Mouse (Mus musculus): ENCODE results near the gene Fastk.
"Not testable (repeated sequence)": the region's sequence is repeated elsewhere in the genome, so short reads cannot be mapped to it uniquely, and the experiment has no call there.

Fastk gene

DNA sequence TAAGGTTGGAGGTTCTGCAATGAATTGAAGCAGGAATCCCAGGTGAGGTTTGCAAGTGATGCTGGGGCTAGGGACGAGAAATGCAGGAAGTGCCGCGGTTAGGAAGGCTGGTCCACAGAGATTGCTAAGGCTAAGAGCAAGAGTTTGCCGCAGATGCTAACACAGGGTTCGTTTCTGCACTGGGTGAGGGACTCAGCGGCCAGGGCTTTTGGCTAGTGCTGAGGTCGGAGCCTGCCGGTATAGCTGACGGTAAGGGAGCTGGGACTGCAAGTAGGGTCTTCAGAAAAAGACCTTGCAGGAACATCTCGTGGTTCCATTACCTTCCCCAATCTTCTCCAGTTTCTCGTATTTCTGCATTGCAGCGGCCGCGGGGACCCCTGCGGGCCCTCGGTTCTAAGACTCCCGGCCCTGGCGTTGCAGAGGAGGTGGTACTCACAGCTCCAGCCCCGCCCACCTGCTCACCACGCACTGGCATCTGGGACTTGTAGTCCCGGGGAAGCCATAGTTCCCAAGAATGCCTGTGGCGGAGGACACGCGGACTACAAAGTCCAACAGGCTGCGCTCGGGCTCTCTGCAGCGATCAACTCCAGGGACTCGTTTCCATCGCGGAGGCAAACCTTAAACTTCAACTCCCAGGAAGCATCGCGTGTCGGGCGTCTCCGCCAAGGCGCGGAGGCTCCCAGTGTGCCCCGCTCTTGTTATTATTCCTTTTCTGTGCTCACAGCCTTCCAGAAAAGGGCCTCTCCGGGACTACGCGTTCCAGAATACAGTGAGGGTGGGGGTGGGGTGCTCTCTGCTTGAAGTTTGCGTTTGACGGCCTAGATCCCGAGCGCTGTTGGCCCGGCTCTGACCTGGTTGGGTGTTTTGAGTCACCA lies 21.7 kb downstream of the Fastk start, which contains the start of the genes Cdk5 and Slc4a2:
Gene Cdk5 (minus strand): TSS at position 402 of the 875 bp plus-strand sequence.
Gene Slc4a2 (plus strand): TSS at position 709 of the 875 bp plus-strand sequence.
- DNase-seq, result peak; percentile 99

GRCm38 (mm10) chr5:24420381-24420780 lies 24.7 kb downstream of the Fastk start:
- DNase-seq, result no peak

DNA sequence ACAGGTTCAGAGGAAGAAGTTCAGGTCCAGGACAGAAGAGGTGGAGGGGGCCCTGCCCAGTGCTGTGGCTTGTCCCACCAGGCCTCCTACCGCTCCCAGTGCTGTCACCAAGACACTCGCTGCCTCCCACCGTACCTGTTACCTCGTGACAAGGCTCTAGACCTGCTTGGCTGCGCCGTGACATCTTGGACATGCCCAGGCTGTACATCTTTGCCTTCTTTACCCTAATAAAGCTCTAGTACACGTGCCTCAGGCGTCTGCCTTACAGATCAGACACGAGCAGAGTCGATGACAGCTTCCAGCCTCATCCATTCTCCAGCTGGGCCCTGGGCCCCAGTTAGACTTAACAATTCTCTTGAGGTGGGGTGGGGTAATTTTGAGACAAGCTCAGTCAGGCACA lies 27.5 kb downstream of the Fastk start:
- DNase-seq, result no peak

GRCm38 (mm10) chr5:24416222-24416736 lies 28.8 kb downstream of the Fastk start:
- DNase-seq, result peak; percentile 54 to 62

DNA sequence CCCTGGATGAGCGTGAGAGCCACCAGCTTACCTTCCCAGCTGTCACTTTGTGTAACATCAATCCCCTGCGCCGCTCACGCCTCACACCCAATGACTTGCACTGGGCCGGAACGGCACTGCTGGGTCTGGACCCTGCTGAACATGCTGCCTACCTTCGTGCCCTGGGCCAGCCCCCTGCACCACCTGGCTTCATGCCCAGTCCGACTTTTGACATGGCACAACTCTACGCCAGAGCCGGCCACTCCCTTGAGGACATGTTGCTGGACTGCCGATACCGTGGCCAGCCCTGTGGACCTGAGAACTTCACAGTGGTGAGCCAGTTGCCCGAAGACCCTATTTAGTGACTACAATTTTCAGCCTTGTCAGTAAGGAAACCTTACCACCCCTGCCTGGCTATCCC lies 31.1 kb downstream of the Fastk start:
- DNase-seq, result no peak

GRCm38 (mm10) chr5:24413042-24413693 lies 31.9 kb downstream of the Fastk start, which contains the start of gene Asic3:
Asic3 (plus strand) TSS chr5:24413392.
- DNase-seq, result peak in 1 of 2 experiments; percentile 15

DNA sequence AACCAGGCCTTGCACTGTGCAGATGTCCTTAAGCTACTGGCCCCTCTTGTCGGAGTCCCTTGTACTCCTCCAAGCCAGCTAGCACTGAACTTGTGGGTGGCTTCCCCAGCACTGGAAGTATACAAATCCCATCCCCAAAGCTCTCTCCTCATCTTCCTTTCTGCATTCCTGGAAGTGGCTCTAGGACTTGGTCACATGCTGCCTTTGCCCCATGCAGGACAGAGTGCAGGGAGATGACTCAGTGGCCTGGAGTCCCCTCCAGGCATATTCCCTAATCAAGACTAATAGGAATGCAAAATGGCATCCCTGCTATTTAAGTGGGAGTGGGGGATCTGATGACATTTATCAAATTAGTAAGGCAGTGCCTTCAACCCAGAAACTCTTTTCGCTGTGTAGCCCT lies 33.0 kb downstream of the Fastk start:
- DNase-seq, result no peak

DNA sequence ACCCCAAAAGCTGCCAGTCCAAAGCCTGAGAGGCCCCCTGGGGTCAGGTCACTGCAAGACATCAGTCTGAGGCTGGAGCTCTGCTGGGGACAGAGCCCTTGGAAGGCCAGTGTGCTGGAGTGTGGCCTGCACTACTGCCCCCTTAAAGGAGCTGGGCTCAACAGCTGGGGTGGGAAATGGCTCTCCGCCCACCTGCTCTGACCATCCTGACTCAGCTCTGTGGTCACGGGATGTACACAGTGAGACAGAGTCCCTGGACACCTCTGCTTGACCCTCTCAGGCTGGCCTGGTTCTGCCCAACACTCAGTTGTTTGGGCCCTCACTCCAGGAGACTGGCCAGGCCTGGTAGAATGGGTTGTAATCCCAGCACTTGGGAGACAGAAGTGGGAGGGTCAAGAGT lies 35.6 kb downstream of the Fastk start:
- no peak for DNase-seq

DNA sequence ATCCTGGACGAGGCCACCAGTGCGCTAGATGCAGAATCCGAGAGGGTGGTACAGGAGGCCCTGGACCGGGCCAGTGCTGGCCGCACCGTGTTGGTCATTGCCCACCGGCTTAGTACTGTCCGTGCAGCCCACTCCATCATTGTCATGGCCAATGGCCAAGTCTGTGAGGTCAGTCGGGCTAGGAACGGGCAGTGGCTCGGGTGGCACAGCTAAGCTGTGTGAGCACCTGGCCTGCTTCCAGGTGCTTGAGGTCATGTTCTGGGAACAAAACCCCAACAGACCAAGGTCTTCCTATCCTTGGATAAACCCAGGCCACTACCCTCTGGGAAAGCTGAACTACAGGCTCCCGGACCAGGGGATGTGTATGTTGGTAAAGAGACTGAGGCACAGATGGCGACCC lies 36.4 kb downstream of the Fastk start:
- peak in 1 of 2 experiments; percentile 27 for DNase-seq

- DNase-seq, result no peak
Measured at GRCm38 (mm10) chr5:24405389-24405876, 39.7 kb downstream of the Fastk start.

DNA sequence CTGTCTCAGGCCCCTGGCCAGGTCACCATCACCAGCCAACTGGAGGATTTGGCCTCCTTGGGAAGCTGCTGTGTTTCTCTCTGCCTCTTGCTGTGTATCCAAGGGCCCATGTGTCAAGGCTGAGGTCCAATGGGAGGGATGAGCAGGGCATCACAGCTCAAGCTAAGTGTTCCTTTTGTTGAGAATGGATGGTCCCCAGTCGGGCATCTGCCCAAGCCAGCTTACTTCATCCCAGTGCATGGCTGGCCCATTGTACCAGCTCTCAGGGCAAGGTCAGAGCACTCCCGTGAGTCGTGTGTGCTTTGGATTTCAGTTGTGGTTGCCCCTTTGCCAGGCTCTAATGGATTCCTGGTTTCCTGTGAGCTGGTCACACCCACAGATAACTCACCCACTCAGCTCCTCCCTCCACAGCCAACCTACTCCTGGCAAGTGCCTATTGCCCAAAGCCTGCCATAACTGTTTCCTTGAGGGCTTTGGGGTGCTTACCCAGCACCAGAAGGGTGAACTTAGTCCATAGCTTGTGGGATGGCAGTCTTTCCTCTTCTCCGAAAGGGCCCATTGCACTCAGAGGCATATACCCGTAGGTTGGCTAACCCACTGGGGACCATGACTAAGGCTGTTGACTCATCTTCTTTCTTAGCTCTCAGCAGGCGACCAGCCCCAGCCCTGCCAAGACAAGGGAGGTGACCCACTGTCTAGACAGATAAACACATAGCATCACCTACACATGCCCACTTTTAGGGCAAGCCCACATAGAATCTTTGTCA lies 40.3 kb downstream of the Fastk start:
- DNase-seq, result no peak

DNA sequence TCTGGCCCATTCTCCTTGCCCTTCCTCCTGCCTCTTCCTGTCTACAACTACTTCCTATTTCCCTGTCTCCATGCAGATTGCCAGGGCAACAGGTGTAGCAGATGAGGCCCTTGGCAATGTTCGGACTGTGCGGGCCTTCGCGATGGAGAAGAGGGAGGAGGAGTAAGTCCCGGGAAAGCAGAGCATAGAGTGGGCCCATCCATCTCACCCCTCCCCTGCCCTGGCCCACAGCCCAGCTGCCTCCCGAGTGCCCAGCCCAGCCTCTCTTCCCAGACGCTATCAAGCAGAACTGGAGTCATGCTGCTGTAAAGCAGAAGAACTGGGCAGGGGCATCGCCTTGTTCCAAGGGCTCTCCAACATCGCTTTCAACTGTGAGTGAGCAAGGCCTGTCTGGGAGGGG lies 43.1 kb downstream of the Fastk start:
- DNase-seq, result no peak

- DNase-seq, result no peak
Measured at GRCm38 (mm10) chr5:24400911-24401605, 44.0 kb downstream of the Fastk start.

DNA sequence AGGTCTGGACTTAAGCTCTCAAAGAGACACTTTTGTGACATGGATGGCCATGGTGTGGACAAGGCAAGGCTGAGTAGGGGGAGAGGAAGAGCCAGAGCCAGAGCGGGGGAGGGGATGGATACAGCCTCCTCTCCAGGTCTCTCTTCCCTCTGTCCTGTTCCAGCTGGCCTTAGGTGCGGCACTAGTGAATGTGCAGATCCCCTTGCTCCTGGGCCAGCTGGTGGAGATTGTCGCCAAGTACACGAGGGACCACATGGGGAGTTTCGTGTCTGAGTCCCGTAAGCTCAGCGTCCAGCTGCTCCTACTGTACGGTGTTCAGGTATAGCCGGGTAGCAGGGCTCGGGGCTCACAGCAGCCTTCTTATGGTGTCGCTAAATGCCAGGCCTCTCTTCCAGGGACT lies 44.7 kb downstream of the Fastk start:
- DNase-seq, result no peak

GRCm38 (mm10) chr5:24399686-24400085 lies 45.4 kb downstream of the Fastk start:
- no peak for DNase-seq

DNA sequence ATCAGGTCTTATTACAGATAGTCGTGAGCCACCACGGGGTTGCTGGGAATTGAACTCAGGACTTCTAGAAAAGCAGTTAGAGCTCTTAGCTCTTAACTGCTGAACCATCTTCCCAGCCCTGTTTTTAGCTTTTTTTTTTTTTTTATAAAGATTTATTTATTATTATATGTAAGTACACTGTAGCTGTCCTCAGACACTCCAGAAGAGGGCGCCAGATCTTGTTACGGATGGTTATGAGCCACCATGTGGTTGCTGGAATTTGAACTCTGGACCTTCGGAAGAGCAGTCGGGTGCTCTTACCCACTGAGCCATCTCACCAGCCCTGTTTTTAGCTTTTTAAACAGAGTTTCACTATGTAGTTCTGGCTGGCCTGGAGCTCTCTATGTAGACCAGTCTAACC lies 48.8 kb downstream of the Fastk start:
- DNase-seq, result not testable (repeated sequence)

DNA sequence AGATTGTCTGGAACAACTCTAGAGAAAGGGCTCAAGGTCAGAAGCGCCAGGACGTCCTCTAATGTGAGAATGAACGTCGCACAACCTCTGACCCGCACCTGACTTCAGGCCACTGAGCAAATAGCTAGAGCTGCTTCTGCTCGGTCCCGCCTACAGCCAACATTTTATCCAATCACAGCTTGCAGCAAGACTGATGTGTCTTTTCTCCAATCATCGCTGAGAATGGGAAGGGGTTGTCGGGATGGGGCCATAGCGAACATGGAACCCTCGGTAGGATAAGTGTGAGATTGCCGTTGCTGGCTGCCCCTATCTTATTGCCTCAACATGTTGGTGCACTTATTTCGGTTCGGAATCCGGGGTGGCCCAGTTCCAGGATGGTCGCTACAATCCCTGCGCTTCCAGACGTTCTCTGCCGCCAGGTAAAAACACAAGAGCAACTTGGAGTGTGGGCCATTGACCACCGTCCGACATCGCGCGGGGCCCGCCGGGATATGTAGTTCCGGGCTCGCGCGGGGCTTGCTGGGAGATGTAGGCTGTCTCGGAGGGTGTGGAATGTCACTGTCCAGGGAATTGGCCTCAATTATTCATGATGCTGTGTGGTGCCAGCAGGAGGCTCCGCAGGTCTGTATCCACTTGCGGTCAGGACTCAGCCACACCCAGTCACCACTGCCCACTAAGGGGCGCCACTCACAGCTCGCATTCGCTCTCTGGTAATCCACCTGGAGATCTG lies 50.8 kb downstream of the Fastk start:
- DNase-seq, result peak; percentile 96 to 98

DNA sequence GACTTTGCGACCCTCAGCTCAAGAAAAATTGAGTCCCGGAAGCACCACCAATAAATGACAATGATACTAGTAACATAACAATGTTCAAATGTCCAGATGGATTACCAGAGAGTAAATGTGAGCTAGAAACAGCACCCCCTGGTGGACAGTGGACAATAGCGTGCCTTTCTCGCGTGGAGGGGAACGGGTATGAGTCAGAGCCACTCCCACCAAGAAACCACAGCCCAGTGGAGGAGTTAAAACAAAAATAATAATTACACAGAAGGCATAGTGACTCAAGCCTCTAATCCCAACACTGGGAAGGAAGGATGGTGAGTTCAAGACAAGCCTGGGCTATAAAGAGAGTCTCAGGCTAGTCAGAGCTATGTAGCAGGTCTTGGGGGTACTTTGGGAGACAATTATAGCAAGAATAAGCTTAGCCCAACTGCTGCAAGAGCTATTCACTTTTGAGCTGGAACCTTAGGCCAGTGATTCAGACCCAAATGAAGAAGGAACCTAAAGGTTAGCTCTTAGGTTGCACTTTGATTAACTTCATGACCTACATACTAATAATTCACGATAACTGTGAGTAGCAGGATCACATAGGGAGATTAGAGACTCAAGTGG lies 51.6 kb downstream of the Fastk start, which contains the start of gene Abcb8:
Gene Abcb8 (plus strand): TSS at position 272 of the 606 bp plus-strand sequence.
- peak; percentile 69 to 85 for DNase-seq

- DNase-seq, result no peak
Measured at GRCm38 (mm10) chr5:24392724-24393123, 52.4 kb downstream of the Fastk start.

DNA sequence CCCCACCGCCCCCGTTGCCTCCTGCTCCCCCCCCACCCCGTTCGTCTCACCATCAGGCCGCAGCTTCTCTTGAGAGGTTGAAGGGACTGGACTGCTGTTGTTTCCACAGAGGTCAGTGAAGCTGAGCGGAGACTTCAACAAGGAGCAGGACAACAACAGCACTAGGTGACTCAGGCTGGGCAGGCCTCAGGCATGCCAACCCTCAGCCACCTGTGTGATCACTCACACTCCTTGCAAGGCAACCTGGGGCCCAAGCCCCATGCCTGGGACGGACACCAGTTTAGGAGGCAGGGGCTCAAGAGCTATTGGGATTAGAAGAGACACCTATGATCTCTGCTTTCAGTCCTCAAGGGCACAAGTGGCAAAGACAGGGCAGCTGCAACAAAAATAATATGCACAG lies 53.2 kb downstream of the Fastk start, which contains the start of gene Atg9b:
Gene Atg9b (minus strand): TSS at position 280 of the 400 bp plus-strand sequence.
- DNase-seq, result no peak

DNA sequence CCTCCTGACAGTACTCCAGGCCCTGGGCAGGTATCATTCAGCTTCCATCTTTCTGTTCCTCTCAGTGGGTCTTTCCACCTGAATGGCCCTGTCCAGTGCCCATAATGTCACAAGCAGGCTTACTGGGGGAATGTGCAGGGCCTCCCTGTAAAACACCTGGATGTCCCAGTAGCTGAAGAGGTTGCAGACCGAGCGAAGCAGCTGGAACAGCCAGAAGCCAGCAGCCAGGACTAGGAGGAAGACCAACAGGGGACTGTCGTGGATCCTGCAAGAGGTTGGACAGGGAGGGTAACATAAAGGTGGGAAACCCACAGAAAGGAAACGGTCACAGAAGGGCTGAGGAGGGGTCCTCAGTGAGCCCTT lies 55.4 kb downstream of the Fastk start:
- DNase-seq, result no peak
